Mouse (Mus musculus): ENCODE measurements around the gene Btnl1. TPM values are rescaled to one million over a fixed set of nuclear protein-coding genes. Genes with fewer than 3 reads are reported as not detected.

The Btnl1 gene
- polyA plus RNA-seq, 1 experiment from 2014 or later = not detected

DNA sequence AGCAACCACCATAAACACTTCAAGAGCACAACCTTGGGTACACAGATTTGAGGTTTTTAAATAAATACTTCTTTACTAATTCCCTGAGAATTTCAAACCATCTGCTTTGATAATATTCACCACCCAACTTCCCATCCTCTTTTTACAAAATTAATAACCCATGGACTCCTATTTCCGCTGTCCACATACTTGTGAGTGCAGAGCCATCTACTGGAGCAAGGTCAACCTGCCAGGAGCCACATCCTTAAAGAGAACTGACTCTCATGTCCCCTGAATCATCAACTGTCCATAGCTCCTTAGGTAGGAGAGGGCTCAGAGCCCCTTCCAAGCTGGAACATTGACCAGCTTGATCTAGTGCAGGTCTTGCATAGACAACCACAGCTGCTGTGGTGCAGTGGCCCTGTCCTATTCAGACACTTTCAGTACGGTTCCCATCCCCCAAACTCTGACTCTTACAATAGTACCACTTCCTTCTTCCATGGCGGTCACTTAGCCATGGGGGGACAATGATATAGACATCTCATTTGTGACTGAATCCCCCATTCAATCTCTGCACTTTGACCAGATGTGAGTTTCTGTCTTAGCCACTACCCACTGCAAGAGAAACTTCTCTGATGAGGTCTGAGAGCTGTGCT is 13.1 kb upstream of the Btnl1 start:
- ATAC-seq (ENCODE audit: low FRiP score, low read depth) = no peak
- Histone ChIP-seq H3K9ac (no peak overlapping the region), H3K4me1 (no peaks in the 10 kb centered on the region), H3K36me3 (no peaks in the 10 kb centered on the region), H3K27me3 (replicated peaks) (no peaks in the 10 kb centered on the region), H3K4me2 (replicated peaks) (no peak overlapping the region), H3K9me3 (no peaks in the 10 kb centered on the region), H3K27ac (no peak overlapping the region), H3K4me3 (no peak overlapping the region)
- WGBS = 86% methylated on average over 3 of the region's 3 CpGs

DNA sequence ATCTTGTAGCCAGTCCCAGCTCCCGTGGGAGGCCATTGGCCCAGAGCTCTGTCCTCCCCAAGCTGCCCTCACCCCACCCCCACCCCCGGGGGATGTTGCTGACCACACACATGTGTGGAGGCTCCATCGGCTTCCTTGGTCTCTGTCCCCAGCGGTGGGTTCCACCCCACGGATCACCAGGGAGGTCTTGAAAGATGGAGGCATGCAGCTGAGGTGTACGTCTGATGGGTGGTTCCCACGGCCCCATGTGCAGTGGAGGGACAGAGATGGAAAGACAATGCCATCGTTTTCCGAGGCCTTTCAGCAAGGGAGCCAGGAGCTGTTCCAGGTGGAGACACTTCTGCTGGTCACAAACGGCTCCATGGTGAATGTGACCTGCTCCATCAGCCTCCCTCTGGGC is 11.9 kb upstream of the Btnl1 start:
- H3K4me2 ChIP-seq (replicated peaks) = no peak overlapping the region
- H3K9me3 ChIP-seq = no peaks in the 10 kb centered on the region
- ATAC-seq (ENCODE audit: low FRiP score, low read depth) = no peak
- no peak overlapping the region for H3K9ac ChIP-seq
- H3K27ac ChIP-seq = no peak overlapping the region
- H3K4me1 ChIP-seq = no peaks in the 10 kb centered on the region
- WGBS = 79% methylated on average over 10 of the region's 10 CpGs
- H3K27me3 ChIP-seq (replicated peaks) = no peaks in the 10 kb centered on the region
- no peaks in the 10 kb centered on the region for H3K36me3 ChIP-seq
- no peak overlapping the region for H3K4me3 ChIP-seq

DNA sequence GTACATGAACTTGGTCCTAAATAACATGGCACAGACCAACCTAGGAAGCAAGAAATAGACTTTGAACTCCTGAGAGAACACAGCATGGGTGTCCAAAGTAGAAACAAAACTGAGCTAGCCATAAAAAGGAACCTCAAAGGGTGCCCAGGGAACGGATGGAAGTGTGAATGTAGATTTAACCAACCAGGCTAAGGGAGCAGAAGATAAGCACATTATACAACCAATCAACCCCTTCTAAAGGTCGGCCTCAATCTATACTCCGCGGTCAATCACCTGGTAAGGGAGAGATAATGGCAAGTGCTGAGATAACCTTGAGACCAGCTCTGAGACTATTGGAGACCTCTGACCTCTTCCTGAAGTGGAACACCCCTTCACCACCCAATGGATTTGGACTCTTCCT is 6.4 kb upstream of the Btnl1 start:
- Histone ChIP-seq H3K9me3 (no peaks in the 10 kb centered on the region), H3K4me2 (replicated peaks) (no peak overlapping the region), H3K4me3 (no peak overlapping the region), H3K4me1 (no peaks in the 10 kb centered on the region), H3K9ac (no peak overlapping the region), H3K27ac (no peak overlapping the region), H3K27me3 (replicated peaks) (no peaks in the 10 kb centered on the region), H3K36me3 (no peaks in the 10 kb centered on the region)
- WGBS = 75% methylated on average over 4 of the region's 4 CpGs
- no peak for ATAC-seq (ENCODE audit: low FRiP score, low read depth)

DNA sequence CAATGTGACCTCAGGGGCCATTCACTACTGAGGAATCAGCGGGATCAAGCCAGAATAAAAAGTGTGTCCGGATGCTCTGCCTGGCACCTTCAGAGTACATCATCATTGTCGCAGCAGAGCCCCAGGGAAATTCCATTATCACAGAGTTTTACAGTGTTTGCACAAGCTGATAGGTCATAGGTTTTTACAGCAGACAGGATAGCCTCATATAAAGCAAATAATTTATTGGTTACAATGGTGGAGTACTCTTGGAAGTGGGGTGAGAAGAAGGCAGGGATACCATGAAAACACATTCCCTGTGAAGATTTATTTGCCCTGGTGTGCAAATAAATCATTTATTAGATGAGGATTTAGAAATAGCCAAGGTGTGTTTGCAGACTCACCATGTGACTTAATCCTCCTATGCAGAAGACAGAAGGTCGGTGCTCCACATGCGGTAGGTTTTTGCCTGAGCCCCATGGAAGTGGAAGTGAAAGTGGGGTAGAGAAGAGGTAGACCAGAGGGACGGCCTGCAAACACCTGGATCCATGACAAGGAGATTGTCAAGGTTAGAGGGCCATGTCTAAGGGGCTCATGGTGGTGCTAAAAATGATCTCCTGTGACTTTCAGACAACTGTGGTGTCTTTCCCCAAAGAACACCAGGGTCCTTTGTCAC is 3.8 kb upstream of the Btnl1 start:
- H3K27me3 ChIP-seq (replicated peaks) = no peaks in the 10 kb centered on the region
- no peak overlapping the region for H3K9ac ChIP-seq
- H3K4me1 ChIP-seq = no peaks in the 10 kb centered on the region
- H3K36me3 ChIP-seq = no peaks in the 10 kb centered on the region
- no peak overlapping the region for H3K27ac ChIP-seq
- 79% methylated on average over 6 of the region's 6 CpGs for WGBS
- H3K4me2 ChIP-seq (replicated peaks) = no peak overlapping the region
- ATAC-seq (ENCODE audit: low FRiP score, low read depth) = no peak
- no peaks in the 10 kb centered on the region for H3K9me3 ChIP-seq
- H3K4me3 ChIP-seq = no peak overlapping the region

DNA sequence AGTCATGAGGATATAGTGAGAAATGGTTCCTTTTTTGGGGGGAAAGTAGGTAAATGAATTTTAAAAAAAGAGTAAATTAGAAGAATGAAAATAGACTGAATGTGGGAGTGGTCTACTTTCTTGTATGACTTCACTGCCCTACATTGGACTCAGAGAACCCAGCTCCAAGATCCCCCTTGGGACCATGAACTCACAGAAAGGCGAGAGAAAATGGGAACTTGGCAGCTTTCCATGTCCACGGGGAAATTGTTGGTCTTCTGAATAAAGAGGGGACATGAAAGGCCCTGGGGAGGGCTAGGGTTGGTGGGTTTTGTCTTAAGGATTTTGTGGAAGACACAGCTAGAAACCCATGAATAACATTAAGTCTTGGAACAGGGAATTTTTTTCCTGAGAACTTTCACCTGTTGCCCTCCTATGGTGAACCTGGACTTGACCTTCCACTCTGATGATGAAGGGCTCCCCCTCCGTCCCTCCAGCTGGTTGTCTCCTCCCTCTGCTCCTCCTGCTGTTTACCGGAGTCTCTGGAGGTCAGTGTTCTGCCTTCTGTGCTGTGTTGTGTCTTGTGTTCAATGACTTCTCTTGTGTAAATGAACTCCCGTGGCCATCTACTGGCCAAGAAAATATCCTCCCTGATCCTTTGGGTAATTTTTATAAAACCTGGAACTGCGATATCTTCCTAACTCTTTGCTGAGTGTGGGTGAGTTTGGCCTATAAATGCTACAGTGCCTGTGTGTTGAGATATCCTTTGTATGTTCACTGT is 698 bp downstream of the Btnl1 start:
- H3K4me1 ChIP-seq = no peaks in the 10 kb centered on the region
- no peak overlapping the region for H3K27ac ChIP-seq
- no peaks in the 10 kb centered on the region for H3K36me3 ChIP-seq
- 67% methylated on average over 6 of the region's 6 CpGs for WGBS
- H3K27me3 ChIP-seq (replicated peaks) = no peaks in the 10 kb centered on the region
- H3K4me3 ChIP-seq = no peak overlapping the region
- no peak for ATAC-seq (ENCODE audit: low FRiP score, low read depth)
- no peaks in the 10 kb centered on the region for H3K9me3 ChIP-seq
- H3K9ac ChIP-seq = no peak overlapping the region
- H3K4me2 ChIP-seq (replicated peaks) = no peak overlapping the region

DNA sequence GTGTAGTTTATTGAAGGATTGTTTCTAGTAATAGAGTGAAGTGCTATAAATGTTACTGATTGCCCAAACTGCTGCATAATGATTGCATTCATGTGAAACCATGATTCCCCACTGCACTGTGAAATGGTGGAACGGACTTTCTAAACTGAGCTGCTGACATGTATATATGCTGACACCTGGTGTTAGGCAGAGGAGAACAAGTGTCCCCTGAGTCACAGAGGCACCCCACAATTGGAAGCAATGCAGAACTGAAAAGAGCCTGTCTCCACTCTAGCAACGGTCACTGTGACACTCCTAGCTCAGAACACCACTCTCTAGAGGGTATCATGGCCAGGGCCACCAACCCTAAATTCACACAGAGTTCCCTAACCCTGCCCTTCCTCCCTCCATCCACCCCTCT is 1.8 kb downstream of the Btnl1 start:
- no peak overlapping the region for H3K4me2 ChIP-seq (replicated peaks)
- H3K9me3 ChIP-seq = no peaks in the 10 kb centered on the region
- H3K27me3 ChIP-seq (replicated peaks) = no peaks in the 10 kb centered on the region
- H3K4me1 ChIP-seq = no peaks in the 10 kb centered on the region
- H3K9ac ChIP-seq = no peak overlapping the region
- H3K4me3 ChIP-seq = no peak overlapping the region
- H3K36me3 ChIP-seq = no peaks in the 10 kb centered on the region
- H3K27ac ChIP-seq = no peak overlapping the region
- ATAC-seq (ENCODE audit: low FRiP score, low read depth) = no peak
- 80% methylated on average over 2 of the region's 2 CpGs for WGBS

DNA sequence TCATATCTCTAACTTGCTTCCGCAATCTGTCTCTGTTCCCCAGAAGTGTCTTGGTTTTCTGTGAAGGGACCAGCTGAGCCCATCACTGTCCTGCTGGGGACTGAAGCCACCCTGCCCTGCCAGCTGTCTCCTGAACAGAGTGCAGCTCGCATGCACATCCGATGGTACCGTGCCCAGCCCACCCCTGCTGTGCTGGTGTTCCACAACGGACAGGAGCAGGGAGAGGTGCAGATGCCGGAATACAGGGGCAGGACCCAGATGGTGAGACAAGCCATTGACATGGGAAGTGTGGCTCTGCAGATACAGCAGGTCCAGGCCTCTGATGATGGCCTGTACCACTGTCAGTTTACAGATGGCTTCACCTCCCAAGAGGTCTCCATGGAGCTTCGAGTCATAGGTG is 2.5 kb downstream of the Btnl1 start:
- Histone ChIP-seq H3K27me3 (replicated peaks) (no peaks in the 10 kb centered on the region), H3K4me3 (no peak overlapping the region), H3K4me1 (no peaks in the 10 kb centered on the region), H3K9me3 (no peaks in the 10 kb centered on the region), H3K4me2 (replicated peaks) (no peak overlapping the region), H3K9ac (no peak overlapping the region), H3K27ac (no peak overlapping the region), H3K36me3 (no peaks in the 10 kb centered on the region)
- no peak for ATAC-seq (ENCODE audit: low FRiP score, low read depth)
- WGBS = 84% methylated on average over 7 of the region's 7 CpGs

DNA sequence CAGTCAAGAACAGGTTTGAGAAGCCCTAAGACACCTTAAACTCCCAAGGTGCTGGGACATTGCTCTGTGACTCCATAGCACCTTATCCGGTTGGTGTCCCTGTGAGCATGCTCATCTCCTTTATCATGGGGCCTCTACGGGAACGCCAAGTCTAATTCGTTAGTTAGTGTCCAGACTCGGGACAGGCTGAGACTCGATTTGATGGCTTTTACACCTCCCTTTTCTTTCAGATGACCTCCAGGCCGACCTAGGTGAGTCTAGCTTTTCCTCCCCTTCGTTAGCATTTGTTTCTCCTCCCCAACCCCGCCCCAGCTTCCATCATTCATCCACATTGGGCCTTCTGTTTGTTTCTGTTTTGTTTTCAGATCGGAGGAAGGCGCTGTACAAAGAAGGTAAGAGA is 4.9 kb downstream of the Btnl1 start:
- no peaks in the 10 kb centered on the region for H3K4me1 ChIP-seq
- WGBS = 75% methylated on average over 11 of the region's 11 CpGs
- no peaks in the 10 kb centered on the region for H3K27me3 ChIP-seq (replicated peaks)
- no peak for ATAC-seq (ENCODE audit: low FRiP score, low read depth)
- no peaks in the 10 kb centered on the region for H3K9me3 ChIP-seq
- H3K4me3 ChIP-seq = no peak overlapping the region
- H3K36me3 ChIP-seq = no peaks in the 10 kb centered on the region
- H3K9ac ChIP-seq = no peak overlapping the region
- no peak overlapping the region for H3K4me2 ChIP-seq (replicated peaks)
- no peak overlapping the region for H3K27ac ChIP-seq

DNA sequence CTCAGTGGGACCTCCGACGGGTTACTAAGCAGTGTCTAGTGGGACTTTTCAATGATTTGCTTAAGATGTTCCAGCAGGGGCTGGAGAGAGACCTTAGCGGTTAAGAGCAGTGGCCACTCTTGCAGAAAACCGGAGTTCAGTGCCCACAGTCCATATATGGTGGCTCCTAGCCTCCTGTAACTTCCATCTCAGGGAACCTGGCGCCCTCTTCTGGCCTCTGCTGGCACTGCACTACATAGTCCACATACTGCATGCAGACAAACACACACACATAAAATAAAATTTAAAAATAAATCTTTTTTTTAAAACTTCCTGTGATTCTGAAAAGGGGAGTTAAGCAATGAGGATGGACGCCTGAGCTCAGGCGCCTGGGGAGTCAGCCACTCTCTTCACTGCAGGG is 6.3 kb downstream of the Btnl1 start:
- Histone ChIP-seq H3K9me3 (no peaks in the 10 kb centered on the region), H3K4me1 (no peaks in the 10 kb centered on the region), H3K36me3 (no peaks in the 10 kb centered on the region), H3K9ac (no peak overlapping the region), H3K27me3 (replicated peaks) (no peaks in the 10 kb centered on the region), H3K4me2 (replicated peaks) (no peak overlapping the region), H3K27ac (no peak overlapping the region), H3K4me3 (no peak overlapping the region)
- ATAC-seq (ENCODE audit: low FRiP score, low read depth) = no peak
- WGBS = 77% methylated on average over 7 of the region's 7 CpGs

DNA sequence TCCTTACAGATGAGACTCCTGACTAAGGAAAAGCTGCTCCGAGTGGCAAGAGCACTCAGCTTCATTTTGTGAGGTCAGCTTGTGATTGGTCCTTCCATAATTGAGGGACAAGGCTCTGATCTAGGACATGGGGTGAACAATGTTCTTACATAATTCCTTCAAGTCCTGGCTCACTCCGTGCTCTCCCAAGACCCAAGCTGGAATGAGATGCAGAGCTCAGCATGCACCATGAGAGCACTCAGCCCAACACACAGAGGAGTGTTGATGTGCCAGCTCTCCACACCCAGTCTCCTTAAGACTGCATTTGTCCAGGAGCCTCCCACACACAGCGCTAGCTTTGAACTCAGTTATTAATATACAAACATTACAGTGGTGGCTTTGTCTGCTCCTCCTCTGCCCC is 7.8 kb downstream of the Btnl1 start:
- WGBS = 76% methylated on average over 3 of the region's 3 CpGs
- H3K27ac ChIP-seq = no peak overlapping the region
- H3K9me3 ChIP-seq = no peaks in the 10 kb centered on the region

DNA sequence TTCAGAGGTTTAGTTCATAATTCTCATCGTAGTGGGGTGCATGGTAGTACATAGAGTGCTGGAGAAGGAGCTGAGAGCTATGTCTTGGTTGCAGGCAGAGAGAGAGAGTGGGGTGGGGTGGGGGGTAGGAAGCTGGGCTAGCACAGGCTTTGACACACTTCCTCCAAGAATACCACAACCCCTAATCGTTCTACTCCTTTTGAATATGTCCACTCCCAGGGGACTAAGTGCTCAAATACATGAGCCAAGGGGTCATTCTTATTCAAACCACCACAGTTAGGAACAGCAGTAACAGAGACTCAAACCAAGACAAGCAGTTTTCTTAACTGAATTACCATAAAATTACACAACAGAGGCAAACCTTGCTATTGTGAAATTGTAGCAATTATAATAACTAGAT is 9.7 kb downstream of the Btnl1 start:
- H3K9me3 ChIP-seq = no peaks in the 10 kb centered on the region
- no peaks in the 10 kb centered on the region for H3K4me1 ChIP-seq
- H3K4me3 ChIP-seq = no peak overlapping the region
- no peaks in the 10 kb centered on the region for H3K36me3 ChIP-seq
- no peak overlapping the region for H3K27ac ChIP-seq
- no peaks in the 10 kb centered on the region for H3K27me3 ChIP-seq (replicated peaks)
- no peak overlapping the region for H3K4me2 ChIP-seq (replicated peaks)
- WGBS = 78% methylated on average over 2 of the region's 2 CpGs
- ATAC-seq (ENCODE audit: low FRiP score, low read depth) = no peak
- no peak overlapping the region for H3K9ac ChIP-seq

More for the DNA sequence above, 7.8 kb downstream of the Btnl1 start:
- no peak overlapping the region for H3K4me2 ChIP-seq (replicated peaks)
- H3K36me3 ChIP-seq = no peaks in the 10 kb centered on the region
- no peak overlapping the region for H3K9ac ChIP-seq
- H3K4me3 ChIP-seq = no peak overlapping the region
- no peak for ATAC-seq (ENCODE audit: low FRiP score, low read depth)
- H3K4me1 ChIP-seq = no peaks in the 10 kb centered on the region
- no peaks in the 10 kb centered on the region for H3K27me3 ChIP-seq (replicated peaks)

DNA sequence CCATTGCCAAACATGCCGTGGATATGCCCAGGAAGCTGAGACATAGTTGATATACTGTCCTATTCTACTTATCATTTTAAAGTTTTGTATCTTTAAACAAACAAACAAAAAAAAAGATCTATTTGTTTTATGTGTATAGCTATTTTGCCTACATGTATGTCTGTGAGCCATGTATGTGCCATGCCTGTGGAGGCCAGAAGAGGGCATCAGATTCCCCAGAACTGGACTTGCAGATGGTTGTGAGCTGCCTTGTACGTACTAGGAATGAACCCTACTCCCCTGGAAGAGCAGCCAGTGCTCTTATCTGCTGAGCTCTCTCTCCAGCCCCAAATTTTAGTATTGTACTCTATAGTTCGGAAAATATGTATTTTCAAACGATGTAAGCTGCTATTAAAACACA is 11.6 kb downstream of the Btnl1 start:
- Histone ChIP-seq H3K4me1 (no peaks in the 10 kb centered on the region), H3K36me3 (no peaks in the 10 kb centered on the region), H3K9ac (no peak overlapping the region), H3K4me2 (replicated peaks) (no peak overlapping the region), H3K4me3 (no peak overlapping the region), H3K9me3 (no peaks in the 10 kb centered on the region), H3K27me3 (replicated peaks) (no peaks in the 10 kb centered on the region), H3K27ac (no peak overlapping the region)
- WGBS = 41% methylated on average over 4 of the region's 4 CpGs
- ATAC-seq (ENCODE audit: low FRiP score, low read depth) = no peak
